Mouse (Mus musculus) layer of hippocampus, adult 2 months (tissue): ENCODE measurements around the gene Ovca2. TPM values are rescaled to one million over a fixed set of nuclear protein-coding genes. Genes with fewer than 3 reads are reported as not detected.

Experiments
- DNase-seq, 2 experiments: peaks; one replicate each; pipeline ENCODE4 v3.0.0; 2022; ENCODE audit warnings: low spot score in 2 of 2
- H3K27ac ChIP-seq: fragments of 200-600 bp; 2 replicates; pipeline ENCODE4 v1.8.1; 2022
- H3K4me3 ChIP-seq: fragments of 200-600 bp; 2 replicates; pipeline ENCODE4 v1.8.1; 2022; ENCODE audit warnings: mild to moderate bottlenecking
- CTCF ChIP-seq: fragments of 200-600 bp; conservative IDR thresholded peaks from 2 replicates; pipeline ENCODE4 v1.8.1; 2022; ENCODE audit warnings: antibody characterized with exemption, mild to moderate bottlenecking, moderate library complexity
- total RNA-seq, 2 experiments: library from RNA; stranded (reverse); gene quantifications; 2 replicates each; pipeline ENCODE4 v1.2.3; 2021

The Ovca2 gene
- total RNA-seq, 2 experiments from 2014 or later: 19.3 to 22.4 TPM

DNA sequence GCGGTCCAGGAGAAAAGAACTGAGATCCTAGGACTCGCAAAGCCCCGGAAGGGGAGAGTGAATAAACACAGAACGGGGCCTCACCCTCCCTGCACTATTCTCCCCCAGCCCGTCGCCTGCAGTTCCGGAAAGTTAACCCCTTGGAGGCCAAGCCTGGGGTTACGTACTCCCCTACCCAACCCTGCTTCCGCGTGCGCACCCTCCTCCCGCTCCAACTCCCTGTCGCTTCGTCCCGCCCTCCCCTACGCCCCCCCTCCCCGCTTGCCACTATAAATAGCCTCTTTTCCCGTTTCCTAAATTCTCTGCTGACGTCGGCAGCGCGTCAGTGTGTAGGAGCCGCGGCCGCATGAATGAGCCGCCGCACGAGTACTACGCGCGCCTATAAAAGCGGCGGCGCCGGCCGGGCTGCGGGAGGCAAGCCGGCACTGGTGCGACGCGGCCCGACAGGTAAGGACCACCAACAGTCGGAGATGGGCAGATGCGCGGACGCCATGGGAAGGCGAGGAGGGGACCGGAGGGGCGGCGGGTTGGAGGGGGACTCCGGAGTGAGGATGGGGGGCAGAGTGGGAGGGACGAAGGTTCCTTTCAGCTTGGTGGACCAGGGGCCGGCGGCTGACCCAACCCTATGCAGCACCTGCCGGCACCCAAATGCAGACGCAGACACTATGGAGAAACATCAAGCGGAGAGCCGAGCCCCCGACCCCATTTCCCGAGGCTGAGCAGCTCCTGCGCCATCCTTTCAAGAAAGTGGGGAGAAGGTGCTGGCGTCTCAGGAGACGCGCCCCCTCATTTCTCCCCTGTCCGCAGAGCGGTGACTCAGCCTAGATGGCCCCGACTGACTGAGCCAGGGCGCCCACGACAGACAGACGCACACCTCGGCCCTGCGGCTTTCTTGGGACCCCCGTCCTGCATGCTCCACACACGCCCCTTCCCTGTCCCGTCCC, 6.2 kb downstream of the Ovca2 start:
- peak overlapping the region; percentile 98 for H3K27ac ChIP-seq
- TF ChIP-seq CTCF: no peak
- peak; percentile 63 to 71 for DNase-seq
- H3K4me3 ChIP-seq: peak overlapping the region; percentile 76

GRCm38 (mm10) chr11:75171186-75171865, 7.3 kb downstream of the Ovca2 start:
- peak overlapping the region; percentile 61 for H3K27ac ChIP-seq
- no peak overlapping the region for H3K4me3 ChIP-seq
- no peak for TF ChIP-seq CTCF
- no peak for DNase-seq

DNA sequence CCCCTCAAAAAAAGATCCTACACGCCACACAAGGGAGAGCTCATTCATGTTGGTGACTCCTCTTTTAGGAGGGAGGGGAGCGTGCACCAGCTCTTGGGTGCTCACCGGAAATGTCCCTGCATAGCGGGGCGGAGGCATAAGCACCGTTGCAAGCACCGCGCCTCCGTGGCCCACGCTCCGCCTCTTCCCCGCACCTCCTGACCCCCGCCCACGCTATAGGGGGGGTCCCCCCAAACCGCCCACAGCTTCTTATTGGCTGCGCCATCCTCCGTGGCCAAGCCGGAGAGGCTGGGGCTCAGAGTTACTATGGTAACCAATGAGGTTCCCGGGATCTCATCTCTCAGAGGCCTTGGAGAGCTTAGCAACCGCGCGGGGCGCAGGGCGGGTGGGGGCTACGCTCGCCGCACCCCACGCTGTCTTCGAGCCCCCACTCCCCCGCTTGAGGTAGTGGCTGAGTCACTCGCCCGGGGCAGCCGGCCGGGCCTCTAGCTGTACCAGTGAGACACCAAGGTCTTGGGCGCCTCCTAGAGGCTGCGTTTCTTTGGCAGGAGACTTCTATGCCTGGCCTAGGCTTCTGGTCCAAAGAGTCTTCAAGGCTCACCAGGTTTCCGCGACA, 8.4 kb downstream of the Ovca2 start:
- peak overlapping the region; percentile 66 for H3K4me3 ChIP-seq
- peak; percentile 87 for DNase-seq
- peak; percentile 92 for TF ChIP-seq CTCF
- H3K27ac ChIP-seq: peak overlapping the region; percentile 89

DNA sequence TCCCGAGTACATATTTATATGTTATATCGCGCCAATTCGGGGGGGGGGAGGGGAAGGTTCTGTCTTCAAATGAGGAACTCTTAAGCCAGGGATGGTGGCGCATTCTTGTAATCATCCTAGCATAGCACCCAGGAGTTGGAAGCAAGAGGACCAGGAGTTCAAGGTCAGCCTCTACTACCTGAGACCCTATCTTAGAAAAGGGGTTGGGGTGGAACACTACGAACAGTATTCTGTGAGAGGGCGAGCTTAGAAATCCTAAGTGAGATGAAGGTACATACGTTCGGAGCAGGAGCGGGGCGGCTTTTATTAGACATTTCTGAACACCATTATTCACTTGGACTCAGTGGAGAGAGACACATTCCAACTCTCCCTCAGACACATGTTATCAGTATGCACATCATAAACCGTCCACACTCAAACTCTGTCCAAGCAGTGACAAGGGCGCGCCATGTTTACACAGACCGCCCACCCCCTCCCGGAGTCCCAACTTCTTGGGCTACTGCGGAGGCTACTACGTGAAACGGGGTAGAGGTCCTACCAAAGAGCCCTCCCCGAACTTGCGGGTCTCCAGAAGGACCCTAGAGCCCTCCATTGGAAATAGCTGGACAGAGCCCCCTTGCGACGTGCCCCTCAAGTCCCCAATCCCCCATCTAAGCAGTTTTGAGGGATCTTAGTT, 9.1 kb downstream of the Ovca2 start, which contains the start of gene Hic1:
Gene Hic1, minus strand, starts transcription at position 115 of the 676 bp plus-strand sequence.
- DNase-seq: no peak
- Histone ChIP-seq H3K27ac (peak within 1 kb of the TSS; percentile 89), H3K4me3 (peak within 1 kb of the TSS; percentile 66)
- TF ChIP-seq CTCF: no peak

- H3K4me3 ChIP-seq: peak overlapping the region; percentile 66
- DNase-seq: peak in 1 of 2 experiments; percentile 78
- TF ChIP-seq CTCF: peak; percentile 92
- H3K27ac ChIP-seq: peak overlapping the region; percentile 43
Measured at GRCm38 (mm10) chr11:75168590-75169361, 9.9 kb downstream of the Ovca2 start.

DNA sequence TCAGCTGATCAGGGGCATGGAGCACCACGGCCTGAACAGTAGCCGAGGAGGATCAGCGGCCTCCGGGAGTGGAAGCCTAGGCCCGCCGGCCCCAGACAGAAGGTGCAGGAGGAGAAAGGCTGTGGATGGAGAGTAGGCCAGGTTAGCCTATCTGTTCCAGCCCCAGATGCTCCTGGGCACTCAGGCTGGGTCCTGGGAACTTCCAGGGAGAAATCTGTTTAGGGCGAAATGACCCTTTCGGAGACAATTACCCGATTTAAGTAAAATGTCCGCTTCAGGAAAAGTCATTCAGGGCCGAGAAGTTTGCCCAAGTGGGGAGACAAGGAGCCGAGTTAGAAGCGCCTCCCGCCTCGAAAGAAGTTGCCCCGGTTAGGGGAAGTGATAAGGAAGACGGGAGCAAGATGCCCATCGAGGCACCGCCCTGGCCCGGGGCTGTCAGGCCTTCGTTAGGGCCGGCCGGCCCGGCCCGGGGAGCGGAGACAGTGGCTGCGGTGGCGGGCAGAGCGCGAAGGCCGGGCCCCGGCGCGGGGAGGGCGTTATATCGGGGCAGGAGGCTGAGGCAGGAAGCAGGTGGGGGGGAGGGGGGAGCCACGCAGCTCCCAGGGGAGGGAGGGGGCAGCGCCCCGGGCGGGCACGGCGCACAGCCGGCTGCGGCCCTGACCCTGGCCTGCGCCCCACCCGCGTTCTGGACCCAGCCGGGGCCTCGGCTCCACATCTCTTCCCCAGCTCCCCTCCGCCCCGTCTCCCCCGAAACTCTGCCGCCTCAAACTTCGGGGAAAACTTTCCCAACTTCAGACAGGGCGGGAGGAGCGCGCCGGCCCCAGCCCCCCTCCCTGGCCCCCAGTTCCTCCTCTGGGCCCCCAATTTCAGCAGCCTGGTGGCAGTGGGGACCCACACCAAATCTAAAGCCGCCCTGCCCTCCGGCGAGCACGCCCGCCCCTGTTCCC, 10.7 kb downstream of the Ovca2 start:
- Histone ChIP-seq H3K27ac (peak overlapping the region; percentile 43; the same call in 1 of the 2 replicates), H3K4me3 (peak overlapping the region; percentile 66)
- TF ChIP-seq CTCF: no peak
- DNase-seq: no peak

GRCm38 (mm10) chr11:75166861-75167642, 11.6 kb downstream of the Ovca2 start:
- DNase-seq: no peak
- Histone ChIP-seq H3K4me3 (peak overlapping the region; percentile 20; the same call in 1 of the 2 replicates), H3K27ac (0 out of 2 replicates have a peak overlapping the region, but pooled peaks have one; percentile 62)
- TF ChIP-seq CTCF: no peak

DNA sequence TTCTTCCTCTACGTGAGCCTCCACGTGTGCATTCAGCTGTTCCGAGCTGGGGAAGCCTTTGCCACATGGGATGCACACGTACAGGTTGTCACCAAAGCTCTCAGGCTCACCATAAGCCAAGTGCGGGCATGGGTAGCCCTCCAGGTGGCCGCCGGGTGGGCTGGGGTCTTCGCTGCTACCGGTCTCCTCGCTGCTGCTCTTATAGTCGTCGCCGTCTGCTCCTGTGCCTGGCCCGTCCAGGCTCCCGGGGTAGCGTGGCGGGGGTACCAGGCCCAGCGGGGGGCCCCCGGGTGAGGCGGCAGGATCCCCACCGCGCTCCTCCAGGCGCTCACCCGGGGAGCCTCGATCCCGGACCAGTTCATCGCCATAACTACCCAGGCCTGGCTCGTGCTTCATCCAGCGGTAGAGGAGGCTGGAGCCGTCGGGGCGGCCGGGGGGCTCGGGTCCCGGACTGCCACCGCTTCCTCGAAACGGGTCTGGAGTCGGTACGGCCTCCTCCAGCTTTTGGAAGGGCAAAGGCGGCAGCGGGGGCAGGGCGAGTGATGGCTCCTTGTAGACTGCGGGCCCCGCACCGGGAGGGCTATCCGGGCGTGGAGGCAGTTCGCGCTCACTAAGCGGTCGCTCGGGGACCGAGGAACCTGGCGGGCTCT, 12.3 kb downstream of the Ovca2 start:
- no peak for DNase-seq
- H3K4me3 ChIP-seq: peak overlapping the region; percentile 43
- peak overlapping the region; percentile 62; the same call in 1 of the 2 replicates for H3K27ac ChIP-seq
- TF ChIP-seq CTCF: no peak

DNA sequence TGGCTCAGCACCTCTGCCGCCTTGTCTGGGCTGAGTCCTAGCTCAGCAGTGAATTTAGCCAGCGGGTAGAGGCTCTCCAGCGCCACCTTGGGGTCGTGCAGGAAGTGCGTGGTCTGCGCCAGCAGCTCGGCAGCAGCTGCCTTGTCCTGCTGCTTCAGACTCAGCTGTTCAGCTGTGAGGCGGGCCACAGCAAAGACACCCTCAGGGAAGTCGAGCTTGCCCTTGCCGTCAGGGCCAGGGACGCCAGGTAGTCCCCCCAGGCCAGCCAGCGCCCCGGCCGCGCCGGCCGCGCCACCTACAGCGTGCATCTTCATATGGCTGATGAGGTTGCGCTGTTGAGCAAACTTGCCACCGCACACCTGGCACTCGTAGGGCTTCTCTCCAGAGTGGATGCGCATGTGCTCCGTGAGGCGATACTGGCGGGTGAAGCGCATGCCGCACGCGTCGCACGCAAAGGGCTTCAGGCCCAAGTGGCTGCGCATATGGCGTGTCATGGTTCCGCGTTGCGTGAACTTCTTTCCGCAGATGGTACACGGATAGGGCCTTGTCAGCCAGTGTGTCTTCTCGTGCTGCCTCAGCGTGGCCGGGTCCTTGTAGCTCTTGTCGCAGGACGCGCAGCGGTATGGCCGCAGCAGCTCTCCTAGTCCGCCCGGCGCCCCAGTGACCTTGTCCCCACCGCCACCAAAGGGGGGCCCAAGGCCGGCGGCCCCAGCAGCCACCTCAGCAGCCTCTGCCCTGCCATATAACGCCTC, 13.0 kb downstream of the Ovca2 start:
- DNase-seq: peak; percentile 59 to 83
- peak; percentile 92 for TF ChIP-seq CTCF
- Histone ChIP-seq H3K27ac (peak overlapping the region; percentile 62), H3K4me3 (peak overlapping the region; percentile 43)
